Mouse (Mus musculus) T-helper 1 cell (primary cell): ENCODE results near the gene Fnbp1.

Source experiments
- in situ Hi-C: fragments of 300-600 bp; cut with MboI, MseI; formaldehyde crosslinking; loops from one replicate; pipeline ENCODE4 v1.15.1; 2025; ENCODE audit warnings: high pct_unique_total_duplicates

Gene Fnbp1

DNA sequence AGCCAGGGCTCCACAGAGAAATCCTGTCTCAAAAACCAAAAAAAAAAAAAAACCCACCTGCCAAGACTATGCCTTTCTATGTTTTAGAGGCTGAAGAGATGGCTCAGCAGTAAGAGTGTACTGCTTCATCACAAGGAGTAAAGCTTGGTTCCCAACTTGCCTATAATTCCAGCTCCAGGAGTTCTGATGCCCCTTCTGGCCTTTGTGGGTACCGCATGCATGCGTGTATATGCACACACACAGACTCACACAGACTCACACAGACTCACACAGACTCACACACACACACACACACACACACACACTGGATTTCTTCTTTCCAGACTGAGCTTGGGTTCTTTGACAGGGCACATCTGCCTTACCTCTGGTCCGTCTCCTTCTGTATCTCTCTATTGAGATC lies 101.8 kb downstream of the Fnbp1 start:
- in situ Hi-C loops: no loop called here

DNA sequence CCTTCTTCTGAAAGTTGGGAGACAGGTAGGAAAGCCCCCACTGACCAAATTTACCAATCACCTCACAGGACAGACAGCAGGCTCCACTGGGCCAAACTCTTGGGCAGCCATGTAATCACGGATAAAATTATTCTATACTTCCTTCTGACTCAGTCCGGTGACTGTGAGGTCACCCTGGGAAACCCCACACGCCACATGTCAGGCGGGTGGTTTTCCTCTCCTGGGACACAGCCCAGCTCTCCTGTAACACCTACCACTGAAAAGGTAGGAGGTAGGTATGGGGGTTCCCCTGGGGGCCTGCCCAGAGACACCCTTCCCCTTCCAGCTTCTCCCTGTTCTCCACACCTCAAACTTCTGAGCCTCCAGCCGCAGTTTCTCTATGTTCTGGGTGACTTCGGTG lies 105.0 kb downstream of the Fnbp1 start:
- in situ Hi-C loops: no loop called here

DNA sequence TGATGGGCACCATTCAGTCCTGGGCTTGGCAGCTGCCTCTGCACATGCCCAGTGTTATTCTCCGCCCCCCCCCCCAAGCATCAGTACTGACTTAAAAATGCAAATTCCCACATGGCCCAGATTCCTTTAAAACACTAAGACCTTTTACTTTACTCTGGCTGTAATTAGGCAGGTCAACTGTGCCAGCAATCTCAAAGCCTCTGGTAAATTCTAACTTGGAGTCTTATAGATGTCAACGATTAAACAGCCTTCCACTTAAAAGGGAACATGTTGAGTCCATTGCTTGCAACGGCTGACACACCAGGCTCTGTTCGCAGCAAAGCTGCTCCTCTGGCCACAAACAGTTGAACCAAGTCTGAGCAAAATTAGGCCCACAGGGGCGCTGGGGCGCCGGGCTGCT lies 109.8 kb downstream of the Fnbp1 start:
- in situ Hi-C loops: no loop called here

DNA sequence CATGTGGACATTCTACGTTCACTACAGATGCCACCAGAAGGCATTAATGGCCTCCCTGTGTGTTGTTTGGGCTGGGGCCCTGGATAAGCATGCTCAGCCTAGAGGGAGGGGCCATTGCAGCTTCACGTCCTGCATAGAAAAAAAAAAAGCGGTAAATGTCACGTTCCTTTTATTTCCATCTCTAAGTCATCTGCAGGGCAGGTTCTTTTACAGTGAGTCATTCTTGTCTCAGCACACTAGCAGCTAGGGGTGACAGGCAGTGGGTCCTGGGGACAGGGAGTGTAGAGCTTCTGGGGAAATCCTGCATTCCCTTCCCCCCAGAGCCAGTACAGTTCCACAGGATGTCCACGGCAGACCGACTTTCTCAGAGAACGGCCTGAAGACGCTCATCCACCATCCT lies 115.2 kb downstream of the Fnbp1 start:
- in situ Hi-C loops: loop anchor here (5.0 kb wide), 1 partner anchor 116 kb away; the partner anchor contains the start of gene Fnbp1

DNA sequence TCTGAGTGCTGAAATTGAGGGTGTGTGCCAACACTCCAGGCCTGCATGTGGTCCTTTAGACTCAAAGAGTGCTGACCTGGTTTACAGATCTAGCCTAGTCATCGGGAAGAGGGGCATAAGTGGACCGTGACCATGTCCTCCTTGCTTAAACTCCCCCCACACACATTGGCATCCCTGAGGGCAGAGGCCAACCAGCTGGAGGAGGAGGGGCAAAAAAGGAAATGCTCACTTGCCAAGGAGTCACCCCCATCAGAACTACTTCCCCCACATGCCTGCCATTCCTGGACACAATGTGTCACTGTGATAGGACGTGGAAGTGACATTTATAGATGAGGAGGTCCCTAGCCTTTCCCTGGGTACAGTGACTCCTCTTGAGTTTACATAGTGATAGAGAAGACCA lies 116.3 kb downstream of the Fnbp1 start:
- in situ Hi-C loops: loop anchor here (5.0 kb wide), 1 partner anchor 117 kb away; the partner anchor contains the start of gene Fnbp1

DNA sequence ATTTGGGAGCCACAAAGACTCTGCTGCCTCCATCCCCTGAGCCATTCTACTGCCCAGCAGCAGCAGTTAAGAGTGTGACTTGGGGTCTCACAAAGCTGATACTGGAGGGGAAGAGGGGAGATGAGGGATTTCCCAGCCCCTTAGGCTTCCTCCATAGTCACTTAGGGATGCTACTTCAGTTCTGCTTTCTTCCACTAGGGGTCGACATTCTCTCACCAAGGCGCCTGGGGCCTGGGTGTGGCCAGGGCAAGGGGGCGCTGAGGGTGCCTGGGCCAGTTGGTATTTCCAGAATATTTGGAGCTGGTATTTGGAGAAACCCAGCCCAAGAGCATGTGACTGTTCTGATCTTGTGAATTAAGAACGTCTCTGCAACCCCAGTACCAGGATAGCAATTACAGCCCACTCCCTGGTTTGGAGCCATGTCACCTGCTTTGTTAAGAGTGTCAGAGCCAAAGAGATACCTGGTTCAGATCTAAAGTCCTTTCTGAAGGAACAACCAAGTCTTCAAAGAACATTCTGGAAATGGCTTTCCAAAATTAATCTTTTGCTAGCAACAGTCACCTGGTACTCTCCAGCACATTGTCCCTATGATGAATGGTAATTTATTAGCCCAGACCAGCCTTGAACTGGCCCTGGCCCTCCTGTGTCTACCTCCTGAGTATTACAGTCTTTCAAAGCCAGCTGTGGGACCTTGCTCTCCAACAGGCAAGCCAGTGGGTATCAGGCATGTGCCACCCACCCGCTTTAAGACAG lies 117.0 kb downstream of the Fnbp1 start:
- in situ Hi-C loops: loop anchor here (5.0 kb wide), 1 partner anchor 118 kb away; the partner anchor contains the start of gene Fnbp1

DNA sequence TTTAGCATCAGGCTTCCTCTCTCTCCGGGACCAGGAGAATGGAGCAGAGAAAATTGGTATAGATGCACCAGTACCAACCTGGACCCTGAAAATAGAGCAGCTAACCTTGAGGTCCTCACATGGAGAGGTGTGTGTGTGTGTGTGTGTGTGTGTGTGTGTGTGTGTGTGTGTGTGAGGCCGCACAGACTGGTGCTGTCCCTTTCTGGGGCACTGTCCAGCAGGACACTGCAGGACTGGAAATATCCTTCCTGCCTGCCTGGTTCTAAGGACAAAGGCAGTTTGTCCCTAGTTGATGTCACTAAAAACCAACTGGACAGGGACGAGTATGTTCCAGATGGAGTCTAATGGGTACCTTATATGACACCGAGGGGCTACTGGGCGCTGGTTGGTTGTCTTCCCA lies 117.9 kb downstream of the Fnbp1 start:
- in situ Hi-C loops: no loop called here

DNA sequence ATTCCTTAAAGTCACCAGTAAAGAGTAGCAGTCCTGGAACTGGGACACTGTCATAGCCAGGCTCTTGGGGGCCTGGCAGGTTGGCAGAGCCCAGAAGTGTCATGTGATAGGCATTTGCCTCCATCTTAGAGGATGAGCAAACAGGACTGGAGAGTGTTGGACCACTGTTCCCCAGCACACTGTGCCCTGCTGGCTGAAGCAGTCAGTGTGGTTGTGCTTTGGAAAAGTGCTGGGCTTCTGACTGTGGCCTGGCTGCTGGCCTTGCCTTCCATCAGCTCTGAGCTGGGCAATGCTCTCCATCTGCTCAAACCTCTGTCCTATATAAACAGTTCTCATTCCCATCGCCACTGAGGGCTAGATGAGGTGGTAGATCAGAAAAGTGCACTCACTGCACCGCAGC lies 121.6 kb downstream of the Fnbp1 start:
- in situ Hi-C loops: no loop called here

DNA sequence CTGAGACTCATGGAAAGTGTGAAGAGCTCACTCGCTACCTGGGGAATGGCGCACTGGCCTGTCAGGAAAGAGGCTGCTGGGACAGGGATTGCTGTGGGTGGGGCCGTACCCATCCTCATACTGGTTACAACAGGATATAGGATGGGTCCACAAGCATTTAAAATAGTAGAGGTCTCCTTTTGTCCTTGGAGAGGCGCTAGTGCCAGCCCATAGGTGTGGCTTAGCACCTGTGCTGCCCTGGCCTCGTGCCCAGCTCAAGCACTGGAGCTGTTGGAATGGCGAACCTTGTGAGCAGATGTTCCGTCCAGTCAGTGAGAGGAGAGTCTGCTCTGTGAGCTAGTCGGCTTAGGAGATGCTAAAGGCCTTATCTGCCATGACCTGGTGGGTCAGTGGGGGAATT lies 122.8 kb downstream of the Fnbp1 start:
- in situ Hi-C loops: no loop called here

DNA sequence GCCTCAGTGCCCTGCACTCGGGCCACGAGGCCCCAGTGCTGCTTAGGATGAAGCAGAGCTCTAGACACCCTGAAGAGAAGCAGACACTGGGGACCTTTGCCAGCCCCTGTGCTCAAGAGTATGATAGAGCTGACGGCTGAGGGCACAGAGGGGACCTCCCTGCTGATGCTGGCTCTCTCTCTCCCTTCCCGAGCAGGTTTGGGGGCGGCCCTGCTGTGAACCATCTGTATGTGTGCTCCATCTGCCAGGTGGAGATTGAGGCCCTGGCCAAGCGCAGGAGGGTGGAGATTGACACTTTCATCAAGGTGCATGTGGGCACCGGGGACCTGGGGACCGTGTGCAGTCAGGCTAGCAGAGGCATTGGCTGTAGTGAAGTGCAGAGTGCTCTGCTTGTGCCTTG lies 123.3 kb downstream of the Fnbp1 start:
- in situ Hi-C loops: no loop called here

DNA sequence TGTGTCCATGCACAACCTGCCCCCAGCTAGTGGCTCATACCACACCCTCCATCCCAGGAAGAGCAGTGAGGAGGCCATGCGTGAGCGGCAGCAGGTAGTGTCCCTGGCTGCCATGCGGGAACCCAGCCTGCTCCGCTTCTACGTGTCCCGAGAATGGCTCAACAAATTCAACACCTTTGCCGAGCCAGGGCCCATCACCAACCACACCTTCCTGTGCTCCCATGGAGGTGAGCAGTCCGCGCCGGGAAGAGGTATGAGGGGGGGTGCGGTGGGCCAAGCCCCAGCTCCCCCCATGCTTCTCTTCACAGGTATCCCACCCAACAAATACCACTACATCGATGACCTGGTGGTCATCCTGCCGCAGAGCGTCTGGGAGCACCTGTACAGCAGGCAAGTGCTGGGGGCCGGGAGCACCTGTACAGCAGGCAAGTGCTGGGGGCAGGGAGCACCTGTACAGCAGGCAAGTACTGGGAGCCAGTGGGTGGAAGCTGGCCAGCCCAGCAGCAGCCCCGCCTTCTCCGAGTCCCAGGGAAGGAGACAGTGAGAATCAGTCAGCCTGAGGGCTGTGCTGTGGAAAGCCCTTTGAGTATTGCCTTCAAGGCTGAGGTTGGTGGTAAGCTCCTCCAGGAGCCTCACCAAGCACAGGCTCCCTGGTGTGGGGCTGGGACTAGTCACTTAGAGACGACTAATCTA lies 124.0 kb downstream of the Fnbp1 start:
- in situ Hi-C loops: no loop called here

DNA sequence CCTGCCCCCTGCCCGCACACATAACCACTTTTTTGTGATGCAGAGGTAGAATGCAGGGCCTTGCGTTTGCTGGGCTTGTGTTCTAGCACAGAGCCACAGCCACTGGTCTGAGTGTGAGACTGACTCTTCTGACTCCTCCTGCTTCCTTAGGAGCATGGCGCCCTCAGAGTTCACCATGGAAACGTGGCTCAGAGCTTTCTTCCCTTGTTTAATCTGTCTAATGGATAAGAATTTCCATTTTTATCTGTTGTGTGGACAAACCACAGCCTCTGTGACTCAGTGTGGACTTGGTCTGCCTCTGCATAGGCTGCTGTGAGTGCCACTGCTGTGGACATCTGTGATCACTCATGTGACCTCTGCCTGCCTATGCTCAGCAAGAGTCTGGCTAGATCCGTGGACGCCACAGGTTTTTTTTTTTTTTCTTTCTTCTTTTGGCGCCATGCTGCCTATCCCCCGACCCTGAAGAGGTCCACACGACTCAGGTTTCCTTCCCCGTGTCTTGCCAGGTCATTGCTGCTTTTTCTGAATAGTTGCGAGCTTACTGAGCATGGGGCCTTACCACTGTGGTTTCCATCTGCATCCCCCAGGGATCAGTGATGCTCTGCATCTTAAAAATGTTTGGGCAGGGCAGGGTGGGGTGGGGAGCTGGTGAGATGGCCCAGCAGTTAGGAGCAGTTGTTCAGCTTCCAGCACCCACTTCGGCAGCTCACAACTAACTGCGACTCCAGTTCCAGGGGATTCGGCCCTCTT lies 128.3 kb downstream of the Fnbp1 start:
- in situ Hi-C loops: no loop called here

DNA sequence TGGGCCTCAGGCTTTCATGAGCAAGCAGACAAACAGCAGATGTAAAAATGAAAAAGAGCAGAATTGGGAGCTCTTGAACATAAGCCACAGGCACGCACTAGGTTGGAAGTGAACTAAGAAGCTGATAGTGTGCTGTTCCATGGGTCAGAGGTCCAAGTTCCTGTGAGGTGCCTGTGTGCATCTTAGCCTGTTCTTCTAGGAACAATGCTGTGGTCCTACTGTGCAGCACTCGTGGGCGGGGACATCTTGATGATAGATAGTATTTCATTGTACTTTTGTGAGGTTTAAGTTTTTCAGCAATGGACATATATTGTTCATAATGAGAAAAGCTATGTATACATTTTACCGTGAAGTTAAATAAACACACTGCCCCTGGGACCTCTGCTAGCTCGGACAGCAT lies 134.6 kb downstream of the Fnbp1 start:
- in situ Hi-C loops: no loop called here

DNA sequence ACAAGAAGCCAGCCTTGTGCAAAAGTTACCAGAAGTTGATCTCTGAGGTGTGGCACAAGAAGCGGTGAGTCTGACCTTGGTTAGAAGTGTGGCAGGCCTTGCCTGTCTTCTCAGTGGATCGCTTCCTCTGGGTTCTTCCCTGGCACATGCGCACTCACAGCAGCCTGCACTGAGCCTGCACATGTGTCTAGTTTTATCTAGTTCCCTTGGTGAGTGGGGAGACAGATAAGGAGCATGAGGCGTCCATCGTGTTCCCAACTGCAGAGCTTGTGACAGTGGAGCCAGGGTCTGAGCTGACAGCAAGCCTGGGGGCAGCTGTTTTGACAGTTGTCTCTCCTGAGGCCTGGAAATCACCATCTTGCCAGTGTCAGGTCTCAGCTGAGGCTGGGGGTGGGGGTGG lies 135.4 kb downstream of the Fnbp1 start:
- in situ Hi-C loops: no loop called here

DNA sequence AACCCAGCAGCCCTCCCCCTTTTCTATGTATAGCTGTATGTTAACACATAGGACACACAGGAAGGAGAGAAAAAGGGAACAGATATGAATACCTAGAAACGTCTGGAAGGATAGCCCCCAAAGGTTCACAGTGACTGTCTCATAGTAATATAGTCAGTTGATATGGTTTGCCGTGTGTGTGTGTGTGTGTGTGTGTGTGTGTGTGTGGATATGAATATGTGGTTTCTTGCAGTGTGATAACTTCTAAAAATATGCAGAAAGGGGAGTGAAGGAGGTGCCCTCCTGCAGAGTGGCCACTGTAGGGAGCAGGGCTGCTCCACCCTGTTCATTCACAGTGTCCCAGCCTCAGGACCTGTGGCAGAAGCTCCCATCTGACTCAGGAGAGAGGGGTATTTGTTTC lies 136.4 kb downstream of the Fnbp1 start:
- in situ Hi-C loops: no loop called here

DNA sequence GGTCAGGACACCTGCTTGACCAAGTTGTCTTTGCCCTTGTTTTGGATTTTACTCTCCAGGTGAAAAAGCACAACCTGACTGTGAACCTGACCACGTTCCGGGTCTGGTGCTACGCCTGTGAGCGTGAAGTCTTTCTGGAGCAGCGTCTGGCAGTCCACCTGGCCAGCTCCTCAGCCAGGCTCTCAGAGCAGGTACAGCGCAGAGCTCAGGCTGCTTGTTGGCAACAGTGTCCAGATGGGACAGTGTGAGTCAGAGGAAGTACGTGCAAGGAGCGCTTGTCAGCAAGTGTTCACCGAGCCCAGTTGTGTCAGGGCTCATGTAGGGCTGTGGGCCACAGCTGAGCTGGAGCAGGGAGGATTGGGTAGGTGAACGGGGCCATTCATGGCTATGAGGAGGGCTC lies 139.0 kb downstream of the Fnbp1 start:
- in situ Hi-C loops: no loop called here

DNA sequence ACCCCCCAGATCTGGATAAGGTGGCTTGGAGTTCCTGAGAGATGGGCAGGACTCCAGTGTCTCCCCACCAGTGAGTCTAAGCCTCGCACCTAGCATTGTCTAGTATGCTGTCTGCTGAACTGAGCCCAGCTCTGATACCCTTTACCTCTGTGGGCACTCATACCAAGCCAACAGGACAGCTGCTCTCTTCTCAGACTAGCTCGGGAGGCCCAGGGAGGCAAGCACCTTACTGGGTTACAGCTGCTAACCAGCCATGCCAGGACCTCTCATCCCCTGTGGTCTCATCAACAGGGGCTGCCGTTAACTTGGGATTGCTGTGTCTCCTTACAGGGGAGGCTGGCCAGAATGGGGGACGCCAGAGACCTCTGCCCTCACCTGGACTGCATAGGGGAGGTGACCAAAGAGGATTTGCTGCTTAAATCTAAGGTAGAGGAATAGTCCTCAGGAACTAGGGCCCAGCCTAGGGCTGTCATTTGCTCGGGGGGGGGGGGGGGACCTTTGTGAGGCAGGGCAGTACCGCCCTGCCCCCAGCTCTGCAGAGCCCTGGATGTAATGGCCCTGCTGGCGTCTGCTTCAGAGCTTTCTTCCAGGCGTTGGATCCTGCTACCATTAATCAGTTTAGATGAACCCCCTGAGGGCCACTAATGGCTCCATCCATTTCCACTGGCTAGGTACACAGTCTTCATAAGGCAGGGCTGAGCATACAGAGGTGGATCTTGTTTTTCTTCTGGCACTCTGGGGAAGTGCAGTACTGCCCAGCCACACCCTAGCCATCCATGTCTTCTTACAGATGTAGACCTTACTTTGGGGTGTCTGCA lies 143.2 kb downstream of the Fnbp1 start:
- in situ Hi-C loops: no loop called here

DNA sequence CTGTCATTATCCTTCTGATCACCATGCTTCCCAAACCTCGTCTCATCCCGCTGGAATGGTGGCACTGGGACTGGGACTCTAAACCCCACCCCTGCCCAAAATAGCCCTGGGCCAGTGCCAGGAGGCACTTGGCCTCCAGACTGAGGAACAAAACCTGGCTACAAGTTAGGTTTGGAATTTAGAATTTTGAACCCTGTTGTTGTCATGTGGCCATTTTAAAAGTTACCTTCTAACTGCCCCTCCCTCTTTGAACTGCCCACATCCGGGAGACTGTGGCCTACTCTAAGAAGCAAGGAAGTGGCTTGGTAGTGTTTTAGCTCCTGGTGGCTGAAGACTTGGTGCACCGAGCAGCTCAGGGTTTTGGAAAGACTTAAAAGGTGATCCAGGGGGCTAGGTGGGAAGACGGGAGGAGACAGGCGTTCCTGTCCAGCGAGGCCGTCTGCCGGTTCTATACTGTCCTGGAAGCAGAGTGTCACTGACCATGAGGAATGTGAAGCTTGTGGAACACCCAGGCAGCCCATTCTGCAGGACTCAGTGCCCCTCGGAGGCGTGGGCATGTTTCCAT lies 146.3 kb downstream of the Fnbp1 start:
- in situ Hi-C loops: no loop called here

DNA sequence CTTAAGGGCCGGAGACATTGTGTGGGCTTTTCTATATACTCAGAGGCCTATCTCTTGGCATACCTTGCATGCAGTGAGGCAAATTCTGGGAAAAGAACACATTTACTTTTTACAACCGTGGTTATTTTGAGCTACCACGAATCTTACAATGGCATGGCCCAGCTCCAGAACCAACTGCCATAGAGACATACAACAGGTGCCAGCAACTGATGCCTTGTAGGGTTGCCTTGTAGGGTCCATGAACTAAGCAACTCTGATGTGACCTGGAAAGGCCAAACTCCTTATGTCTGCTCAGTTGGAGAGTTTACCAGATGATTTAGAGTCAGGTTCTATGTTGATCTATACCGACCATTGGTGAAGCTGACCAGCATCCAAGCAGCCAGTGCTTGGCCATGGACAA lies 147.0 kb downstream of the Fnbp1 start:
- in situ Hi-C loops: no loop called here

DNA sequence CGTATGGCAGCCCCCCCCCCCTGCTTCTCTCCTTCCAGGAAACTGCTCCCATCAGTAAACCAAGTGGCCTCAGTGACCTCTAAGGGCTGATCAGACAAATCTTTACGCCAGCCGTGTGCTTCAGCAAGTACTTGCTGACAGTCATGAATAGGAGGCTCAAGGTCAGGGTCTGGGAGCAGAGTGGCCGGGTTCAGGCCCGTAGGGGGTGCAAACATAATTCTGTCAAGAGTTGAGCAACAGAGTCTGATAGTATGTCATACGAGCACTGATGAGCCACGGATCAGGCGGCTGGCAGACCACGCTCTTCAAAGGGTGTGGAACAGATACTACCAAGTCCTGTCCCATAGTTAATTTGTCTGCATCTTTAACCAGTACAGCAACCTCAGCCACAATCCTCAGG lies 151.6 kb downstream of the Fnbp1 start:
- in situ Hi-C loops: no loop called here
